Comparison of ENCODE assay signal across 8 mouse cellular contexts in the genomic region with DNA sequence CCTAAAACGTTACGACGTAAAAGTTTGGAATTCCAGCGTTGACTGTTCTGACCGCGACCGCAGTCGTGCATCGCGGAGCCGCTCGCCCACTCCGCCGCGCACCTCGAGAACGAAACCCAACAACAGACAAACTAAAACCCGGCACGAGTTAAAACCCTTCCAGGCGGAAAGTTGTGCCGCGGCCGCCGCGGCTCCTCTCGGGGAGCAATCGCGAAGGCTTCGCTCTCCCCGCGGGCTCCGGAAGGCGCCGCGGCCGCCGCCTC.
DNase-seq lines count a peak whose midpoint lies in the region; ATAC-seq lines count a peak whose summit lies in the region.

No protein-coding gene starts in this region.

- H3K27me3 ChIP-seq in heart, embryonic 16.5 days (ENCODE audit: control insufficient read depth, insufficient read depth, low read length) = no peaks in the 10 kb centered on the region
- no peaks in the 10 kb centered on the region for H3K27me3 ChIP-seq in limb, embryonic 15.5 days
- no peaks in the 10 kb centered on the region for H3K27me3 ChIP-seq in midbrain, embryonic 14.5 days (ENCODE audit: control insufficient read depth, insufficient read depth, low read length)

- no peak for ATAC-seq in heart, embryonic 16.5 days (replicated peaks; ENCODE audit: extremely low read depth, insufficient read depth, low FRiP score)
- ATAC-seq in limb, embryonic 15.5 days (ENCODE audit: insufficient number of reproducible peaks, low FRiP score, low TSS enrichment, low read depth) = no peak
- ATAC-seq in midbrain, embryonic 14.5 days (ENCODE audit: low FRiP score, low TSS enrichment) = no peak
- no peak for ATAC-seq in megakaryocyte-erythroid progenitor cell, adult 5-6 weeks (replicated peaks; ENCODE audit: low FRiP score, low TSS enrichment, poor library complexity, severe bottlenecking)

- peak; percentile 63 for DNase-seq in embryo, embryonic 10 days (ENCODE audit: low spot score)
- DNase-seq in embryo, embryonic 9.5 days (ENCODE audit: extremely low spot score) = no peak
- peak; percentile 29 to 63 for DNase-seq in urinary bladder, postnatal 4 days (ENCODE audit: low spot score in 2 of 2)
- no peak for DNase-seq in urinary bladder, adult 2 months (ENCODE audit: low spot score)
- DNase-seq in midbrain, embryonic 14.5 days = peak; percentile 76

- H3K4me1 ChIP-seq in heart, embryonic 16.5 days (ENCODE audit: control insufficient read depth, insufficient read depth, low read length) = peaks cover 44% of the 10 kb centered on the region
- H3K4me1 ChIP-seq in limb, embryonic 15.5 days = peaks cover 17% of the 10 kb centered on the region
- peaks cover 29% of the 10 kb centered on the region for H3K4me1 ChIP-seq in midbrain, embryonic 14.5 days (ENCODE audit: control insufficient read depth, insufficient read depth, low read length)

- peak overlapping the region; percentile 68 for H3K4me3 ChIP-seq in heart, embryonic 16.5 days (ENCODE audit: low read length)
- H3K4me3 ChIP-seq in limb, embryonic 15.5 days = peak overlapping the region; percentile 89
- peak overlapping the region; percentile 89 for H3K4me3 ChIP-seq in midbrain, embryonic 14.5 days (replicated peaks; ENCODE audit: low read depth, low read length)

- H3K36me3 ChIP-seq in heart, embryonic 16.5 days (ENCODE audit: control insufficient read depth, insufficient read depth) = peaks cover 5% of the 10 kb centered on the region; the same call in 1 of the 2 replicates
- peaks cover 18% of the 10 kb centered on the region for H3K36me3 ChIP-seq in limb, embryonic 15.5 days
- H3K36me3 ChIP-seq in midbrain, embryonic 14.5 days (ENCODE audit: control insufficient read depth, insufficient read depth, low read length) = no peaks in the 10 kb centered on the region

- H3K27ac ChIP-seq in heart, embryonic 16.5 days (ENCODE audit: low read length) = peak overlapping the region; percentile 100
- H3K27ac ChIP-seq in limb, embryonic 15.5 days = peak overlapping the region; percentile 100
- H3K27ac ChIP-seq in midbrain, embryonic 14.5 days (replicated peaks; ENCODE audit: low read depth, low read length) = peak overlapping the region; percentile 100

- peak overlapping the region; percentile 69 for H3K4me2 ChIP-seq in heart, embryonic 16.5 days (ENCODE audit: low read depth, low read length)
- H3K4me2 ChIP-seq in limb, embryonic 15.5 days = peak overlapping the region; percentile 19; the same call in 1 of the 2 replicates
- H3K4me2 ChIP-seq in midbrain, embryonic 14.5 days (ENCODE audit: low read length) = peak overlapping the region; percentile 89

- peak overlapping the region; percentile 98 for H3K9ac ChIP-seq in heart, embryonic 16.5 days (ENCODE audit: low read length)
- H3K9ac ChIP-seq in limb, embryonic 15.5 days = peak overlapping the region; percentile 99
- peak overlapping the region; percentile 98 for H3K9ac ChIP-seq in midbrain, embryonic 14.5 days (replicated peaks; ENCODE audit: low read length)

- no peaks in the 10 kb centered on the region for H3K9me3 ChIP-seq in heart, embryonic 16.5 days (replicated peaks; ENCODE audit: control insufficient read depth, low read length)
- H3K9me3 ChIP-seq in limb, embryonic 15.5 days = no peaks in the 10 kb centered on the region
- H3K9me3 ChIP-seq in midbrain, embryonic 14.5 days (ENCODE audit: control insufficient read depth, low read length) = no peaks in the 10 kb centered on the region

- WGBS in heart, embryonic 16.5 days = under 1% methylated on average over 37 of the region's 37 CpGs
- WGBS in limb, embryonic 15.5 days = under 1% methylated on average over 37 of the region's 37 CpGs
- WGBS in midbrain, embryonic 14.5 days = under 1% methylated on average over 37 of the region's 37 CpGs

Comparison
In these comparisons a context has a peak if more than half of its experiments do, and no peak if none do; other contexts are left out.
1. DNase-seq: peak in embryo, embryonic 10 days (single experiment), urinary bladder, postnatal 4 days (2 of 2) and midbrain, embryonic 14.5 days (single experiment); none in embryo, embryonic 9.5 days (single experiment) and urinary bladder, adult 2 months (single experiment).
2. H3K4me2 ChIP-seq: peak in every context shown above with its lines; median percentile 89 in midbrain, embryonic 14.5 days; 69 in heart, embryonic 16.5 days; 19 in limb, embryonic 15.5 days.
3. Peak in every context shown above with its lines, with median percentiles within 50 percentile points of each other: H3K27ac ChIP-seq, H3K4me3 ChIP-seq and H3K9ac ChIP-seq.